Mouse (Mus musculus) embryonic facial prominence, embryonic 14.5 days (tissue): Measurements from ENCODE around the gene Synpr. TPM values are rescaled to one million over a fixed set of nuclear protein-coding genes. Genes with fewer than 3 reads are reported as not detected.
A peak's percentile ranks its signal among the peaks of the same experiment; 100 is the strongest.
"Not testable (repeated sequence)": the region's sequence is repeated elsewhere in the genome, so short reads cannot be mapped to it uniquely, and the experiment has no call there.

Experiments
- ATAC-seq: fragments of 200-750 bp; cut with Nextera tagmentation; 2 replicates; pipeline ENCODE4 v1.8.0; 2017; ENCODE audit warnings: low read depth, moderate number of reproducible peaks, moderate TSS enrichment
- DNase-seq: peaks from one replicate; pipeline ENCODE4 v3.0.0-alpha.2; 2015; ENCODE audit warnings: low spot score
- H3K27ac ChIP-seq: fragments of 300-500 bp; sonication (generic); replicated peaks from 2 replicates; pipeline ENCODE4 v1.5.1; 2014; ENCODE audit warnings: low read depth, mild to moderate bottlenecking, low read length, moderate library complexity
- H3K27me3 ChIP-seq: fragments of 300-500 bp; sonication (generic); replicated peaks from 2 replicates; pipeline ENCODE4 v1.6.1; 2014; ENCODE audit warnings: low read length; ENCODE audit not compliant: control insufficient read depth, insufficient read depth
- H3K36me3 ChIP-seq: fragments of 300-500 bp; sonication (generic); 2 replicates; pipeline ENCODE4 v1.6.1; 2014; ENCODE audit warnings: low read length, mixed read lengths; ENCODE audit not compliant: control insufficient read depth, insufficient read depth
- H3K4me1 ChIP-seq: fragments of 300-500 bp; sonication (generic); 2 replicates; pipeline ENCODE4 v1.6.1; 2014; ENCODE audit warnings: antibody characterized with exemption, low read length; ENCODE audit not compliant: control insufficient read depth, insufficient read depth
- H3K4me2 ChIP-seq: fragments of 300-500 bp; sonication (generic); 2 replicates; pipeline ENCODE4 v1.6.1; 2014; ENCODE audit warnings: low read depth, mild to moderate bottlenecking, low read length, moderate library complexity, mixed read lengths
- H3K4me3 ChIP-seq: fragments of 300-500 bp; sonication (generic); 2 replicates; pipeline ENCODE4 v1.5.1; 2014; ENCODE audit warnings: low read depth, mild to moderate bottlenecking, low read length
- H3K9ac ChIP-seq: fragments of 300-500 bp; sonication (generic); 2 replicates; pipeline ENCODE4 v1.6.1; 2014; ENCODE audit warnings: low read depth, mild to moderate bottlenecking, low read length, moderate library complexity, mixed read lengths
- H3K9me3 ChIP-seq: fragments of 300-500 bp; sonication (generic); 2 replicates; pipeline ENCODE4 v1.6.1; 2016; ENCODE audit warnings: low read length; ENCODE audit not compliant: control insufficient read depth
- WGBS: fragments of 180-500 bp; shearing (Covaris S2); extraction: QIAGEN DNeasy Blood & Tissue Kit; methylation state at CpG from one replicate; pipeline ENCODE4 v1.1.7; 2014; 5-methylcytosine and 5-hydroxymethylcytosine counted together
- polyA plus RNA-seq: library from polyadenylated mRNA; unstranded; fragments of >200 nt; fragmentation: Nextera tagmentation; extraction: Ambion mirVana; gene quantifications from 2 replicates; pipeline ENCODE4 v1.2.1, GENCODE M21; 2014

Gene Synpr
- 5.8 and 6.5 TPM in 2 replicates for polyA plus RNA-seq

DNA sequence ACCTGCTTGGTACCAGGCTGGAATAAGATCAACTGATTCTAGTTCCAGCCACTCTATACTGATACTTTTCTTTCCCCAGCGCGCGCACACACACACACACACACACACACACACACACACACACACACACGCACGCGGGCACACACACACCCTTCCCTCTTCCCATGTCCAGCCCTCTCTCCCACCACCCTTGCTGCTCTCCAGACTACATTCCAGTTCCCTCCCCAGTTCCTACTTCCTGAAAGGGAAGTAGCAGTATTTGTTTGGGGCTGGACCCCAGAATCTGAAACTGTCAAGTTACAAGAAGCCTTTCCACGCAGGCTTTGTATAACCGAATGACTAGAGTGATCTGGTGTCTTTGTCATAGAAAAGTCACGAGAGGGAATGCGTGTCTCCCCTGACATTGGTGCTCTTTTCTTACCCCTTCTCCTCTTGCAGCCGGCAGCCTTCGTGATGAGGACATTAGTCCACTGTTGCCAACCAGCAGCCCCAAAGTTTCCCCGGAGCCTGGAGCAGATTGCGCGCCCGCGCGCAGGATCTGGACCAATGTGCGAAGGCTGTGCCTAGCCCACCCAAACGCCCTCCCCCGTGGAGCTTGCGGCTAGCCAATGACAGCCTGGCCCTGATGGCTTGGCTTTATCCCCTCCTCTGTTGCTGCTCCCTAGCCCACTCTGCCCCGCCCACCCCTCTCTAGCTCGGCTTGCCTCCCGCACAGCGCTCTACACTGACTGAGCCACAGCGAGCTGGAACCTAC lies at the start of gene Synpr:
TSS of gene Synpr (plus strand) at position 690 of the 754 bp plus-strand sequence.
- H3K27ac ChIP-seq = no peak within 1 kb of the TSS
- DNase-seq = peak; percentile 95
- peak within 1 kb of the TSS; percentile 20 for H3K9ac ChIP-seq
- no peaks in the 10 kb centered on the region for H3K27me3 ChIP-seq
- H3K36me3 ChIP-seq = no peaks in the 10 kb centered on the region
- peak within 1 kb of the TSS; percentile 70 for H3K4me2 ChIP-seq
- ATAC-seq = peak; percentile 100
- no peaks in the 10 kb centered on the region for H3K9me3 ChIP-seq
- 0 out of 2 replicates have a peak, but pooled peaks cover 3% of the 10 kb centered on the region for H3K4me1 ChIP-seq
- WGBS = 6% methylated on average over 26 of the region's 27 CpGs
- peak within 1 kb of the TSS; percentile 37 for H3K4me3 ChIP-seq

DNA sequence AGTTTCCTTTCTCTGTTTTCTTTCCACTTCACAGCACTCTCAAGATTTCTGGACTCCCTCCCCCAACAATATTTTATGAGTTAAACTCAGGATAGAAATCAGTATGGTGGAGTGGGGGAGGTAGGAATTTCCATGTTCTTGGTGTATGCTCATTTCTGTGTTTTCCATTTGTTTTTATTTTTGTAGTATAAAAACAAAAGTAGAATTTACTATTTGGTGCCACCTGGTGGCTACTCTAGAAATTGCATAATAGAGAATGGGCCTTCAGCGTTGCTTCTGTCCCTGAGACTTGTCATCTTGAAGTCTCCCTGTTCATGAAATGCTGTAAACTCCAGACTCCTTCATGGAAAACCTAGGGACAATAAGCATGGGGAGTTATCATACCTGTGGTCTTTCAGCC lies 47.7 kb upstream of the Synpr start:
- peak; percentile 10 for DNase-seq

DNA sequence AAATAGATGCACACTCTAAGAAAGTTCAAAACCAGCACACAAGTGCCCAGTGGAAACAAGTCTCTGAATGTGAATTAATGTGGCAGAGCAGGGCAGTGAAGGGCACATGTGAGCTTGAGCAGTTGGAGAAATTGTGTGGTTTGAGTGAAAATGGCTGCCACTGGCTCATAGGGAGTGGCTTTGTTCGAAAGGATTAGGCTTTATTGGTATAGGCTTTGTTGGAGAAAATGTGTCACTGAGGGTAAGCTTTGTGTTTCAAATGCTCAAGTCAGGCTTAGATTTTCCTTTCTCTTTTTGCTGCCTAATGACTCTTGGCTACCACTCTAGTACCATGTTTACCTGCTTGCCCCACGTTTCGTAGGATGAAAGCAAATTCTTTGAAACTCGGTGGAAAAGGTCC lies 37.1 kb upstream of the Synpr start:
- Histone ChIP-seq H3K9ac (no peak overlapping the region), H3K36me3 (no peaks in the 10 kb centered on the region), H3K27ac (no peak overlapping the region), H3K4me3 (no peak overlapping the region), H3K9me3 (no peaks in the 10 kb centered on the region), H3K4me1 (no peaks in the 10 kb centered on the region), H3K4me2 (no peak overlapping the region), H3K27me3 (no peaks in the 10 kb centered on the region)
- no peak for ATAC-seq
- 58% methylated on average over 4 of the region's 4 CpGs for WGBS
- no peak for DNase-seq

More for the DNA sequence above, 47.7 kb upstream of the Synpr start:
- 25% methylated on average over 1 of the region's 1 CpGs for WGBS
- Histone ChIP-seq H3K9me3 (no peaks in the 10 kb centered on the region), H3K4me2 (no peak overlapping the region), H3K4me1 (no peaks in the 10 kb centered on the region), H3K36me3 (no peaks in the 10 kb centered on the region), H3K9ac (no peak overlapping the region), H3K4me3 (no peak overlapping the region), H3K27ac (no peak overlapping the region), H3K27me3 (no peaks in the 10 kb centered on the region)
- no peak for ATAC-seq

DNA sequence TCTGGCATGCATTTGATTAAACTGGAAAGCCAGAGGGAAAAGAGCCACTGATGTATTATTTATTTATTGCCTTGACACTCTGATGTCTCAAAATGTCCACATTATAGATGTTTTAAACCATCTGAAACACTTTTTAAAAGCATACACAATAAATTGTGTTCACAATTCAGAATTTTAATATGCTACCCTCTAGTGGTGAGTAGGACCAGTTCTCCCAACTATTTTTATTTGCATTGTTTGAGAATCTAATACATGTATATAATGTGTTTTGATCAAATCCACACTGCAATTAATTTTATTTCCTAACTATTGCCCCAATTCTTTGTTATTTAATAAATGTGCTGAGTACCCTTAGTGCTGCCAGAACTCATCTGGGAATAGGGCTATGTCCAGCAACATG lies 35.2 kb upstream of the Synpr start:
- H3K4me1 ChIP-seq = no peaks in the 10 kb centered on the region
- ATAC-seq = no peak

DNA sequence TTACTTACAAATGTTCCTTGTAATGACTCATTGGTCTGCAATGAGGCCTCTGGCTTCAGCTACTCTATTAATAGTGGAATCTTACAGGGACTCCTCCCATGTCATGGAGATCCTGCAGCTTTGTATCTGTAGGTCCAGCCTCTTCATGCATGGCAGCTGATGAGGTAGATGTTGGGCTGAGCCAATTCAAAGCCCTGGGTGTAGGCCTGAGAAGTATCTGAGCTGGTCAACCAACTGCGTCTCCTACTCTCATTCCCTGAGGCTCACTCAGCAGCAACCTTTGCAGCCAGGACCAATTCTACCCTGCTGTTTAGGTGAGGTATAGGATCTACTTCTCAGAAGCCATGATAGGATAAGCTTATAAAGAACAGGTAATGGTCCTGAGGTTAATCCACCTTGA lies 32.0 kb upstream of the Synpr start:
- Histone ChIP-seq H3K9me3 (no peaks in the 10 kb centered on the region), H3K36me3 (no peaks in the 10 kb centered on the region), H3K4me2 (no peak overlapping the region), H3K27ac (no peak overlapping the region), H3K4me3 (no peak overlapping the region), H3K4me1 (no peaks in the 10 kb centered on the region), H3K27me3 (no peaks in the 10 kb centered on the region), H3K9ac (no peak overlapping the region)
- no peak for DNase-seq
- ATAC-seq = no peak
- WGBS = 89% methylated on average over 1 of the region's 1 CpGs

More for the DNA sequence above, 35.2 kb upstream of the Synpr start:
- H3K4me3 ChIP-seq = no peak overlapping the region
- no peak overlapping the region for H3K27ac ChIP-seq
- no peaks in the 10 kb centered on the region for H3K27me3 ChIP-seq
- no peak overlapping the region for H3K9ac ChIP-seq
- no peaks in the 10 kb centered on the region for H3K36me3 ChIP-seq
- DNase-seq = no peak
- no peaks in the 10 kb centered on the region for H3K9me3 ChIP-seq
- H3K4me2 ChIP-seq = no peak overlapping the region

DNA sequence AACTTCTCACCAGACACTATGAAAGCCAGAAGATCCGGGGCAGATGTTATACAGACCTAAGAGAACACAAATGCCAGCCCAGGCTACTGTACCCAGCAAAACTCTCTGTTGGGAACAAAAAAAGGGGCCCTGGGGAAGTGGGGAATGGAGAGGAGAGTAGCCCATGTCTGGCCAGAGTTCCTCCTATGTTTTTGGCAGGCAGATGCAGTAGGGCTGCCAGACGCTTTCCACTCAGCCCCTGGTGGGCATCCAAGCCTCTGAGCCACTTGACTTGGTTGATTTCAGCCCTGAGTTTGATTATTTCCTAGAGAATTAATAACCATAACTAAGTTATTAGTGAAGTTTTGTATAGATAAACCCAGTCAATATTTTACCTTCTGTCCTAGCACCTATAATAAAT lies 29.8 kb upstream of the Synpr start:
- H3K9ac ChIP-seq, H3K4me3 ChIP-seq, H3K27ac ChIP-seq, H3K36me3 ChIP-seq, DNase-seq, H3K4me2 ChIP-seq, H3K4me1 ChIP-seq, ATAC-seq, H3K9me3 ChIP-seq, H3K27me3 ChIP-seq: not testable (repeated sequence)
- 67% methylated on average over 2 of the region's 2 CpGs for WGBS

DNA sequence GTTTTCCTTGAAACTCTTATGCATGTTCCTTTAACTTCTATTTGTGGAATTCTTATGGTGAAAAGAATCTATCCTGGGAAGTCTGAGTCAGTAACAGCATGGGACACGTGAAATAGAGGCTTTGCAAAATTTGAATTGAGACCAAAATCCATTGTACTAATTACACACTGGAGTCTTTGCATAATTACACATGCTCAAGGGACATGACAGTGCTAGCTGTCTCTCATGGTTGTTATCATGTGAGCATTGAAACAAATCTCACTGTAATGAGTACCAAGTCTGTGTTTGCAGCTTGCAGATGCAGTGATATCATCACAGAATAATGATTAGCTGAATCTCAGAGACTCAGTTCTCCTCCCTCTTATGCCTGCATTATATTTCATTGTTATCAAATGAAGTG lies 22.2 kb upstream of the Synpr start:
- DNase-seq = no peak
- H3K27ac ChIP-seq = no peak overlapping the region
- H3K9ac ChIP-seq = no peak overlapping the region
- H3K9me3 ChIP-seq = no peaks in the 10 kb centered on the region
- 32% methylated on average over 1 of the region's 1 CpGs for WGBS
- H3K4me1 ChIP-seq = no peaks in the 10 kb centered on the region
- no peaks in the 10 kb centered on the region for H3K36me3 ChIP-seq
- H3K4me2 ChIP-seq = no peak overlapping the region
- no peak for ATAC-seq
- no peak overlapping the region for H3K4me3 ChIP-seq
- H3K27me3 ChIP-seq = no peaks in the 10 kb centered on the region

DNA sequence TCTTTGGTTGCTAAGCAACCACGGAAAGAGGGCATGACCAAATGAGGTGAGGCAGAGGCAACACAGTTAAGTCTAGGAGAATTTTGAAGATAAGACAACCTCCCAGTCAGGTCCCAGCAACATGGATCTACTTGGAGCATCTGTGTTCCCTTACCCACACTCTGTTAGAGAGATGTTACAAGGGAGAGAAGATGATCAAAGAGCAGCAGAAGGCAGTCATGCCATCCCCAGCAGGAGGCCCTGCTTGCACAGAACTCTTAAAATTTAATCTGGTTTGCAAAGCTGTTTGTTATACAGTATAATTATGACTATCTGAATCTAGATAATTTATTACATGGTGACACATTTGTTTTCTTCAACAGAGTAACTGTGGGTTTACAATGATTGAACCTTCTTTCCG lies 18.2 kb upstream of the Synpr start:
- H3K9me3 ChIP-seq = no peaks in the 10 kb centered on the region
- 81% methylated on average over 2 of the region's 2 CpGs for WGBS
- H3K4me3 ChIP-seq = no peak overlapping the region
- no peak for DNase-seq
- H3K4me1 ChIP-seq = no peaks in the 10 kb centered on the region
- H3K36me3 ChIP-seq = no peaks in the 10 kb centered on the region
- no peak overlapping the region for H3K9ac ChIP-seq
- ATAC-seq = no peak
- no peak overlapping the region for H3K4me2 ChIP-seq
- no peak overlapping the region for H3K27ac ChIP-seq
- no peaks in the 10 kb centered on the region for H3K27me3 ChIP-seq

DNA sequence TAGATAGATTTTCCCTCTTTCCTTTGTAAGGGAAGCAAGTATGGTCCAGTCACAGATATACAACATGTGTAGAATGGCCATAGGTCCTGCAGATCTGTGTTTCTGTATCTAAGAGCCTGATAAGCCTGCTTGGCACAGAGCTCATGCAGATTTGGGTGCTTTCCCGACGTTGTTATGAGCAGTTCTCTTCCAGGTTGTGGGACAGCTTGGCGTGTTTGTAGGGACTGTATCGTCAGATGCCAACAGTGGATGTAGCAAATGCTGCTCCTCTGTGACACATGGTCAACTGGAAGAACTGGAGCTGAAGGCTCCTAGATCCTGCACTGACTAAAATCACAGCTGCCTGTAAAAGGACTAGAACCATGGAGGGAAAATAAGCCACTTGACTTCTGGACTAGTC lies 17.4 kb upstream of the Synpr start:
- Histone ChIP-seq H3K9me3 (no peaks in the 10 kb centered on the region), H3K36me3 (no peaks in the 10 kb centered on the region), H3K27ac (no peak overlapping the region), H3K4me3 (no peak overlapping the region), H3K27me3 (no peaks in the 10 kb centered on the region), H3K9ac (no peak overlapping the region), H3K4me2 (no peak overlapping the region), H3K4me1 (no peaks in the 10 kb centered on the region)
- 82% methylated on average over 4 of the region's 4 CpGs for WGBS
- ATAC-seq (no peak), DNase-seq (no peak)
